Mouse (Mus musculus) spleen, postnatal 4 days (tissue): ENCODE results near the gene Dxo.

ENCODE experiments used
- DNase-seq, 2 experiments: peaks; one replicate each; pipeline ENCODE4 v3.0.0; 2022; ENCODE audit warnings: low spot score in 2 of 2

Dxo gene

DNA sequence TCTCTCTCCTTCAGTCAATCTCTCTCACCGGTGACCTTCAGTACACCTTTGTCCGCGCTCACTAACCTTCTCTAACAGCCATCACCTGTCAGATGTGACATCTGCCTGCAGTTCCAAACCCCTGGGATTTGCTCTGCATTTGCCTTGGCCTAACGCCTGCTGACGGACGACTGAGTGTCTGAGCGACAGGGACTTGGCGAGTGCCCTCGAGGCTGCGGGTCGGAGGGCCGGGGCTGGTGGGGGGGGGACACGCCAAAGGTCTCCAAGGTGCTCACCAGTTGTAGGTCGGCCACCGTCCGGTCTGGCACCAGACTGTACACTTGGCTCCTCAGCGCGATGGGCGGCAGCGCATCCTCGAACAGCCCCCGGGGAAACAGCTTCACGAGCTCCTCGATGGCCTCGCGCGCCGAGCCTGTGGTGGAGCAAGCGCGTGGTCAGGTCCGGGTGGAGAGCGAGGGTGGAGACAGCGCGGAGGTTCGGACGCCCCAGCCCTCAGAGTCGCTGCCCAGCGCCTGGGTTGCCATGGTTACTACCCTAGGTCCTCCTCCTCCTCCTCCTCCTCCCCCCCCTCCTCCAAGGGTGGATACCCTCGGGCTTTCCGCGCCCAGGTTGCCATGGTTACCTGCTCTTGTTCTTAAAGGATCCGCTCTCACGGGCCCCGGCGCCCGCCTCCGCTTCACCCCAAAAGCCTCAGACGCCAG, 514 bp upstream of the Dxo start:
- DNase-seq: no peak

DNA sequence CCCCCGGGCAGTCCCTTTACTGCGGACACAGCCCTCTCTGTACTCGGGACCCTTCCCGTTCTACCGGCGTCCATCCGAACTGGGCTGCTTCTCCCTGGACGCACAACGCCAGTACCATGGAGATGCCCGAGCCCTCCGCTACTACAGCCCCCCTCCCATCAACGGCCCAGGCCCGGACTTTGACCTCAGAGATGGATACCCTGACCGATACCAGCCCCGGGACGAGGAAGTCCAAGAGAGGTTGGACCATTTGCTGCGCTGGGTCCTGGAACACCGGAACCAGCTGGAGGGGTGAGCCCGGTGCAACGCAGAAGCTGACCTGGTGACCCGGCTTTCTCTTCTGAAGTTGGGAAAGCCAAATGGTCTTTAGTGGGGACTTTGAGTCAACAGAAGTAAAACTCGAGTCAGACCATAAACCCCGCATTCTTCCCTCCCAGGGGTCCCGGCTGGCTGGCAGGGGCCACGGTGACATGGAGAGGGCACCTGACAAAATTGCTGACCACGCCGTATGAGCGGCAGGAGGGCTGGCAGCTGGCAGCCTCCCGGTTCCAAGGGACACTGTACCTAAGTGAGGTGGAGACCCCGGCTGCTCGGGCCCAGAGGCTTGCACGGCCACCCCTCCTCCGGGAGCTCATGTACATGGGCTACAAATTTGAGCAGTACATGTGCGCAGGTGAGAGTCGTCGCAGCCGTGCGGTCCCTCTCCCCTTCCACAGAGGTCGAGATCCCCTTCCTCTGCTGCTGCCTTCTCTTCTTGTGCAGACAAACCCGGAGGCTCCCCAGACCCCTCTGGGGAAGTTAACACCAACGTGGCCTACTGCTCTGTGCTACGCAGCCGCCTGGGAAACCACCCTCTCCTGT, 875 bp downstream of the Dxo start:
- DNase-seq: no peak

DNA sequence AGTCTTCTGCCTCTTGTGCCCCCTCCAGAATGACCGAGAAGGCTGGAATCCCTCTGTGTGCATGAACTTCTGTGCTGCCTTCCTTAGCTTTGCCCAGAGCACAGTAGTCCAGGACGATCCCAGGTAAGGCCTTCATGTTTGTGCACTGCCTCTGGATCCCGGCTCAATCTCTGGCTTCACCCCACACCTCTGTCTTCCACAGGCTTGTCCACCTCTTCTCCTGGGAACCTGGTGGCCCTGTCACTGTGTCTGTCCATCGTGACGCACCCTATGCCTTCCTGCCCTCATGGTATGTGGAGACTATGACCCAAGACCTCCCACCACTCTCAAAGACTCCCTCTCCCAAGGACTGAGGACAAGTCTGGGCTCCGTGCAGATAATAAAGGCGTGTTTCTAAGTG, 2.0 kb downstream of the Dxo start:
- no peak for DNase-seq

GRCm38 (mm10) chr17:34840736-34841307, 4.0 kb downstream of the Dxo start:
- no peak for DNase-seq

- DNase-seq: no peak
These were observed 8.1 kb downstream of the Dxo start for GRCm38 (mm10) chr17:34844884-34845283.

DNA sequence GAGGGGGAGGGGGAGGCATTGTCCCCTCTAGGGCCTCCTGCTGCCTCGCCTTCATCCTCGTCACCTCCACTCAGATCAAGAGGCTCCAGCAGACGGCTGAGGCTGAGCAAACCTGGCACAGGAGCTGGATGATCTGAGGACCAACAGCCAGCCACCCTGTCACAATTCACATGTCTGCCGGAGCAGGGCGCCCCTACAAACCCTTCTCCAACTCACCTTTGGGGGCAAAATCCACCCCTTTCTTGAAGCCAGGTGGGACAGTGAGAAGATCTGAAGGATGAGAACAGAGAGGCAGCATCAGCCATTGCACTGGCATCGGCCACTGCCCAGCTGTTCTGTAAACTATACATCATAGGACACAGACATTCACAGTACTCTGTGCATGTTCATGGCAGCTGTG, 10.4 kb downstream of the Dxo start:
- DNase-seq: no peak

DNA sequence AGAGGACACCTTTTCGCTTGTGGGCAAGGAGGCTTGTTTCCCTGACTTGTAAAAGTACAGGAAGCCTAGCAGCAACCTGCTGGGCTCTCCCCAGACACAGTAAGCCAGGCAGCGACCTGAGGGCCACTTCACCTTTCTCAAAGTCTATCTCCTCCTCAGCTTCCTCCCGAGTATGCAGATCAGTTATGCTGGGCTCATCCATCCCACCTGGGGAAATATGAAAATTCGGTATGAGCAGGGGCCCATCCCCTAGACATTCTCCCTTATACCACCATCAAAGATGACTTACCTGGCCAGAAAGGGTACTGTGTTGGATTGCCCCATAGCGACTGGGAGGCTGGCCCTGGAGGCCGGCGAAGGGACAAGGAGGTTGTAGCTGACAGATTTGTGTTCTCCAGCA, 10.8 kb downstream of the Dxo start:
- no peak for DNase-seq

- DNase-seq: peak; percentile 98
These were observed 13.1 kb downstream of the Dxo start, which contains the start of the genes Skiv2l and Nelfe for GRCm38 (mm10) chr17:34849722-34850516. Gene Skiv2l (minus strand): TSS chr17:34850210. Gene Nelfe (plus strand): TSS chr17:34850391.

DNA sequence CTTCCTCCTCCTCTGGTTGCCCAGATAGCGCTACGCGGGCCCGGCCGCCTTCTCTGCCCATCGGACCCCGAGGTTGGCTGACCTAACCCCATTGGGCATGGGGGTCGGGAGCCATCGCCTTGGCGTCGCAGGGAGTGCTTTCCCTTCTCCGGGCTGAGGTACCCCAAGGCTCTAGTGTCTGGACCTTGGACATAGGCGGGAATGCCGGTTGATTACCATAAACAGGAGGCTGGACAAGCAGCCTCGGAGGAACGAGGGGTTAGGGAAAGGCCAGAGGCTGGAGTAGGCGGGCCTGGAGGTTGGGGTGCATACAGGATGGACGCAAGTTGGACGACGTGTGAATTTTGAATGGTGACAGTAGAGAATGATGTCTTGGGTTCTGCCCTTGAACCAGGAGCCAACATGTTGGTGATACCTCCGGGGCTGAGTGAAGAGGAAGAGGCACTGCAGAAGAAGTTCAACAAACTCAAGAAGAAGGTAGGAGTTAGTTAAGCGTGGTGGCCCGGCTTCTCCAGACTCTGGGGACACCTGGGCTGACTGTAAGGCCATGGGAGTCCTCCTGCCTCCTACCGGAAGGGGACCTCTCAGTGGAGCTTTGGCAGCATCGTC, 13.8 kb downstream of the Dxo start:
- no peak for DNase-seq

GRCm38 (mm10) chr17:34853511-34853910, 16.7 kb downstream of the Dxo start:
- no peak for DNase-seq

GRCm38 (mm10) chr17:34854761-34855160, 17.9 kb downstream of the Dxo start:
- no peak for DNase-seq

DNA sequence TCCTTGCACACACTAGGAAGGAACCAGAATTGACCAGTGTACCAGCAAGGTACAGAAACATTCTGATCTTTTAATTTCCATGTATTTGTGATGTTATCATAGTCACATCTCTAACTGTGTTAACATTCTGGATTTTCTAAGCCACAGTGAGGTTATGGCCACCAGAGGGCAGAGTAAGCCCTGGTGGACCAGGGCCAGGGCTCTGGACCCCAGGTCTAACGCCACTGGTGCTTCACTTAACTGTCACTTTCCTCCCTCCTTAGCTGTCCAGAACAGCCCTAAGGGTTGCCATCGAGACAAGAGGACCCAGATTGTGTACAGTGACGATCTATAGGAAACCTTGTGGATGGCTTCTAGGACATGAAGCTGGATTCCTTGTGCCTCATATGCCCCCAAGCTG, 19.0 kb downstream of the Dxo start:
- peak; percentile 47 to 74 for DNase-seq

DNA sequence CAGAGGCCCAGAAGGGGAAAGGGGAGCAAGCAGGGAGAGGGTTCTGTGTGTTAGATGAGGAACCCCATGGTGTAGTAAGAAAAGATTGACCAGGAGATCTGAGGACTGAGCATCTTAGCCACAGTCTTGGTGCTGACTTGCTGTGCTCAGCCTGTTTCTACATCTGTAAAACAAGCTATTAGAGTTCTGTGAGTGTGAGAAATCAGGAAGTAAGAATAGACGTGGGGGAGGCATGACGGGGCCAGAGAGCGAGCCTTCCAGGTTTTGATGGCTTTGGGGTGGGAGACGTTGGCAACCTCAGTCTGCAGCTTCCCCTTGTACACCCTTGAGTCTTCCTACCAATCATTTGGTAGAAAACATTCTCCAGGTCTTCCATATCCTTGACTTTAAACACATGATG, 21.9 kb downstream of the Dxo start:
- DNase-seq: no peak

DNA sequence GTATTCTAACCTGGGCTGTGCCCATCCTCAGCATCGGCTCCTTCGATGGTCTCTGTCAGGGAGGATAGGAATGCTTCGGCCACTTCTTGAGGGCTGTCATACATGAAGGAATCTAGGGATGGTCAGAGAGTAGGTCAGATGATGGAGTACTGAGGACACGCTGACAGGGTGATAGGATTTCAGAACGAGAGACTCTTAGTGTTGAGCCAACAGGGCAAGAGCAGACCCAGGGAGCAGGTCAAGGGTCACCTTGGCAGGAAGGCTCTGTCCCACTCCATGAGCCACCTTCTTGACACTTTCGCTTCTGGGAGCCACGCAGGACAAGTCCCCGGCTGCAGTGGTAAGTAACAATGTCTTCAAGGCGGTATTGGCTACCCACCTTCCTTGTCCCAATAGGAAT, 23.7 kb downstream of the Dxo start:
- DNase-seq: no peak

DNA sequence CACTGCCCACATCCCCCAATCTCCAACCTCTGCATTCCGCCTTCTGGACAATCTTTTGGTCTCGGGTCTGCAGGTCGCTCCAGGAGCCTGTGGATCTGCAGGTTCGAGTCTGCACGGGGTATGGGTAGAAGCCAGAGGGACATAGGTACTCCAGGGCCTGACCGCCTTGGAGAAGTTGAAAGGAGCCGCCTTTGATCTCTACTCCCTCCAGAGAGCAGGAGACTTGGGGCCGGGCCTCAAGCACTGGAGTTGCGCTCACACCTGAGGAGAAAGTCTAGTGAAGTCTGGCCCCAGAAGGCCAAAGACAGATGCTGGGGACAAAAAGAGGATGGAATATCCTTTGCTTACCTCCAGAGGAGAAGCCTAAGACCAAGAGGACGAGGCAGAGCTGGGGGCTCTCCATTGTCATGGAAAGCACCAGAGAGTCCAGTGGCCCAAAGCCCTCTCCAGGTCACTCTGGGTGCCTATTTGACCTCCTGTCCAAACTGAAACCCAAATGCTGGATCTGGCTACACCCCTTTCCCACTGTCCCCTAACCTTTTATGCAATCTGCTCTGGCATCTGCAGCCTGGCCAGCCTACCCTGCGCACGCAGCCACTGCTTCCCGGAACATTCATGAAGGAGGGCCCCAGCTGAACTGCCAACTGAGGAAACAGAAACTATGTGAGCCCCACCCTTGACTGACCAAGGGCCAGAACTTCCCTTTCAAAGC, 25.0 kb downstream of the Dxo start:
- no peak for DNase-seq

DNA sequence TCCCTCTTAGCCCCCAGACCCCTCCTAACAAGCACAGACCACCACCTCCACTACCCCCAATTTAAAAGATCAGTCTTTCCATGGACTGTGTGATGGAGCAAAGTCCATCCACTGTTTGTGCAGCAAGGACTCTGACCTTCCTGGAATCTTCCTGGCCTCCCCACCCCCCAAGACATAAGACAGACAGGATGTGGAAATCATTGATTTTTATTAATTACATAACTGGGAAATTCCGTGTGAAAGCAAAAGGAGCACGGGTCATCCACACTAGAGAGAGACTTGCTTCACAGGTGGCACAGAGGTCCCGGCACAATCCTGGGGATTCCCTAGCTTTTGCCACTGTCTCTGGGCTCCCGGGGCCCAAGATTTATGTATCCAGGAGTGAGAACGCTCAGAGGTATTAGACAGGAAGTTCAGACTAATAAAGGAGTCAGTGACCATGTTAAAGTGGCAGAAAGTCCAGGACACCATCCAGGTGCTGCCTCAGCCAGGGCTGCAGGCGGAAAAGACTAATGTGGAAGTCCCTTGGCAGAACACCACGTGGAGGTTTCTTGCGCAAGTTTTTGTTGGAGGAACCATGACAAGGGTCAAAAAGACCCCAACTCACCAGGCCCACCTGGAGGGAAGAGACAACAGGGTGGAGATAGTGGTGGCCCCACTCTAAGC, 25.7 kb downstream of the Dxo start, which contains the start of gene Cfb:
Gene Cfb, minus strand, starts transcription at position 103 of the 666 bp plus-strand sequence.
- no peak for DNase-seq

GRCm38 (mm10) chr17:34865981-34866380, 29.2 kb downstream of the Dxo start:
- no peak for DNase-seq

- DNase-seq: no peak
These were observed 37.5 kb downstream of the Dxo start for GRCm38 (mm10) chr17:34874321-34874720.

DNA sequence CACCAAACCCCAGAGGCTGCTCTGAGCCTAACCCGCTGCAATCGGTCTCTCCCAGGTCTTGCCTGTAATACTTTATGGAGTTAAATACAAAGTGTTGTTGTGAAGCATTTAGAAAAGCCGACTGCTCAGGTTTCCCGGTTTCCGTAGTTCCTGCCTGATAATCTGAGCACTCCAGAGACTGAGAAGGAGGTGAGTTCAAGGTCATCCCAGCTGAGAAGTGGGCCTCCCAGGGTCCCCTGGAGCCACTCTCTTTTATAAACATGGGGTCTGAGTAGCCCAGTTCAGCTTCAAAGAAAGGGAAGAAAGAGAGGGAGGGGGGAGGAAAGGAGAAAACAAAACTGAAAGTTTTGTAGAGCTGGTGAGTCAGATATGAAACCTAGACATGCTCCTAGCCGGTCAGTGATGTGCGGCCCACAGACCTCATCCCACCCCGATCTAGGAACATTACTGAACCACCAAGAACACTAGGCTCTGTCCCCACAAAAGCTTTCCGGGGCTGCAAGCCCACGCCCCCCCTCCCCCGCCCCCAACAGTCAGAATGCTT, 42.6 kb downstream of the Dxo start, which contains the start of gene Zbtb12:
Gene Zbtb12, plus strand, starts transcription at position 148 of the 544 bp plus-strand sequence.
- no peak for DNase-seq

DNA sequence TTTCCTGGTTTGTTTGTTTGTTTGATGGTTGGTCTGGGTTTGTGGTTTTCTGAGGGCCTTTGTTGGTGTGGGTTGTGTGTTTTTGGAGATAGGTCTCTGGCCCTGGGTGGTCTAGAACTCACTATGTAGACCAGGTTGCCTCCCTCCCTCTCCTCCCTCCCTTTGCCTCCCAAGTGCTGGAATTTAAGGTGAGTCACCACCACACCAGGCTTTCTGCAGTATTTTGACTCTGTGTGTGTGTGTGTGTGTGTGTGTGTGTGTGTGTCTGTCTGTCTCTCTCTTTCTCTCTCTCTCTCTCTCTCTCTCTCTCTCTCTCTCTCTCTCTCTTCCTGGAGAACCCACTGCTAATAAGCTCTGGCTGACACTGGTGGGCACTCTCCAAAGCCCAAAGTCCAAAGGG, 44.3 kb downstream of the Dxo start:
- no peak for DNase-seq
